Mouse (Mus musculus) lung, adult 2 months (tissue): ENCODE measurements around the gene Ccdc27. TPM values are rescaled to one million over a fixed set of nuclear protein-coding genes. Genes with fewer than 3 reads are reported as not detected.
A peak's percentile ranks its signal among the peaks of the same experiment; 100 is the strongest.

Experiments
- DNase-seq: peaks from one replicate; pipeline ENCODE4 v3.0.0; 2022
- H3K4me1 ChIP-seq: fragments of 200-500 bp; 2 replicates; pipeline ENCODE4 v1.6.1; 2011; ENCODE audit warnings: low read length; ENCODE audit not compliant: control insufficient read depth, insufficient read depth
- H3K4me3 ChIP-seq: fragments of 200-500 bp; replicated peaks from 2 replicates; pipeline ENCODE3; 2011; ENCODE audit warnings: low read depth, mild to moderate bottlenecking, control low read depth, low read length; ENCODE audit errors: extremely low read depth
- CTCF ChIP-seq: fragments of 200-500 bp; IDR thresholded peaks from 2 replicates; pipeline ENCODE4 v1.5.1; 2011; ENCODE audit warnings: mild to moderate bottlenecking, low read length, control low read depth; ENCODE audit not compliant: insufficient read depth
- POLR2A ChIP-seq: fragments of 200-500 bp; IDR thresholded peaks from 2 replicates; pipeline ENCODE4 v1.6.1; 2011; ENCODE audit warnings: low read depth, mild to moderate bottlenecking, control low read depth, low read length, borderline replicate concordance; ENCODE audit errors: extremely low read depth
- WGBS: fragments of 180-500 bp; shearing (Covaris S2); methylation state at CpG from one replicate; pipeline ENCODE4 v1.1.7; 2018; 5-methylcytosine and 5-hydroxymethylcytosine counted together
- polyA plus RNA-seq: library from polyadenylated mRNA; depleted of rRNA; stranded (reverse); fragments of >200 nt; gene quantifications from 2 replicates; pipeline ENCODE4 v1.2.3, GENCODE M21; 2012; rRNA removed

The Ccdc27 gene
- not detected in 2 replicates for polyA plus RNA-seq

DNA sequence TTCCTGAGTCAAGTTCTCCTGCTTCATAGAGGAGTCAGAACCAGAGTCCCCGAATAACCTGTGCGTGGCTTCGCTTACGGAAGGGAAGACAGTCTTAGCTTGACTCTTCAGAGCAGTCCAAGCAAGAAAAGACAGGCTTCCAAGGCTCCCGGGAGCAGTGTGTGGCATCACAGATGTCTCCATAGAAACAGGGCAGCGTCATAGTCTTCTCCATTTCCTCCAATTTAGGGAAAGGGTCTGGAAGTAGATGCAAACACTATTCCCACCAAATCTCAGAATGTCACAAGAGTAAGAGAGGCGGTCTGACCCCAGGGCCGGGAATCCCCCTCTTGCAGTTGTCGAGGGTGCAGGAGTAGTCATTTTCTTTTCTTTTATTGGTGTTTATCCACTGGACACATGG is at the start of gene Ccdc27:
Gene Ccdc27 (minus strand): TSS at position 101 of the 400 bp plus-strand sequence.
- no peak for DNase-seq
- TF ChIP-seq CTCF (no peak), POLR2A (no peak)
- Histone ChIP-seq H3K4me3 (no peak within 1 kb of the TSS), H3K4me1 (no peaks in the 10 kb centered on the region)
- WGBS = 79% methylated on average over 9 of the region's 9 CpGs

DNA sequence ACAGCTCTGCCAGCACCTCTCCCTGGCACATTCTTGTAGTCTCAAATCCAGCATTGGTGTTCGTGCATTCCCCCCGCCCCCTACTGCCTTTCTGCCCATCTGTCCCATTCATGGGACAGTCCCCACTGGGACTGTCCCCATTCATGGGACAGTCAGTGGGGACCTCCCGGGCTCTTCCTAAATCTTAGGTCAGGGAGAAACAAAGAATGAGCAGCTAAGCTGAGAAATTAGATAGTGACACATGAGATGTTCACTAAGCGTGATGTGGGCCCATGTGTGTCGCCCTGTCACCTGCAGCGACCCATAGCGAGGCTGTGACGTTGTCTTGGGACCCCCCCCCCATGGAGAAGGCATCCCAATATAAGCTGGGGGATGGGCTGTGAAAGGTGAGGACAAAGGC is 48.9 kb upstream of the Ccdc27 start:
- no peak for TF ChIP-seq CTCF
- TF ChIP-seq POLR2A = no peak
- Histone ChIP-seq H3K4me1 (no peaks in the 10 kb centered on the region), H3K4me3 (no peak overlapping the region)
- no peak for DNase-seq
- 67% methylated on average over 8 of the region's 8 CpGs for WGBS

DNA sequence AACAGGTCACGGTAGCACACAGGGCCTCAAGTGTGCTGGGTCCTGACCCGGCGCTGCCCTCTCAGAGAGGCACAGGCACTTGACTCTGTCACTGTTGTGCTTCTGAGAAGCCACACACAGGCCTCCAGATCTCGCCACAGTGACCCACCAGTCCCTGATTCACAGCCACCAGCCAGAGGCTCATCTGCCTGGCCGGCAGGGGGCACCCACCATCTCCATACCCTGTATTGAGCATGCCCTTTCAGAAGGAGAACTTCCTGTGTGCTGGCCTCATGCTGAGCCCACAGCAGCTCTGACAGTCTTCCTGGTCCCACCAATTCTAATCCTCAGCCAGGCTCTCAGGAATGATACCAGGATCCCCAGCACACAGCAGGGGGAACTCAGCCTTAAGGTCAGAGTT is 46.7 kb upstream of the Ccdc27 start:
- no peaks in the 10 kb centered on the region for H3K4me1 ChIP-seq
- no peak for DNase-seq
- TF ChIP-seq POLR2A = no peak
- 0 out of 2 replicates have a peak, but pooled peaks have one; percentile 2 for TF ChIP-seq CTCF
- no peak overlapping the region for H3K4me3 ChIP-seq
- 44% methylated on average over 5 of the region's 5 CpGs for WGBS

DNA sequence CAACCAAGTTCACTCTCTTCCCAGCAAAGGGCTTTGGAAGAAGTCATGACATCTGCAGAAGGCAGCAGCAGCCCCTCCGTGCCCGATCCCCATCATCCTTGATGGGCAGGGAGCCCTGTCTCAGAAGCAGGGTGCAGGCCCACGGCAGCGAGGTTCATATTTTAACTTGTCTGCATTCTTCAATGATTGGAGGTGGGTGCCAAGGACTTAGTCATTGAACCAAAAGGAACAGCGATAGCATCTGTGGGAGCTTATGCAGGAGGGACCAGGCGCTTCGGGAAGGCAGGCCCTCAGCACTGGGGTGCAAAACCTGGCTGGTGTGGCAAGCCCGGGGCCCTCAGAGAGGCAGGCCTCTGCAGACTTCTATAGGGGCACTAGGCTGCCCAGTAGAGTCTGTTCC is 44.0 kb upstream of the Ccdc27 start:
- no peak for DNase-seq
- no peak for TF ChIP-seq POLR2A
- TF ChIP-seq CTCF = no peak
- Histone ChIP-seq H3K4me1 (no peaks in the 10 kb centered on the region), H3K4me3 (no peak overlapping the region)
- WGBS = 84% methylated on average over 8 of the region's 8 CpGs

DNA sequence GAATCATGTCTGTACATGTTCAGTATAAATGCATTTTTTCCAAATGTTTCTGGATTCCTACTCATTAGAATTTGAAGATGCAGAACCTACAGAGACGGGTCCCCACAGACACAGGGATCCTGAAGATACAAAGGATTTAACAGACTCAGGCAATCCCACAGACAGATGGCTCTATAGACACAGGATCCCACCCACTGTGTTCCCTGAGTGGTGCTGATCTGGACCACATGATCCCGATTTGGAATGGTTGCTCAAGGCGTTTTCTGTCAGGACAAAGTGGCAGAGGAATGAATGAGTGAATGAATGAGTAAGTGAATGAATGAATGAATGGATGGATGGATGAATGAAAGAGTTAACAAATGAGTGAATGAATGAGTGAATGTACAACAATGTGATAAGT is 43.4 kb upstream of the Ccdc27 start:
- no peak overlapping the region for H3K4me3 ChIP-seq
- 64% methylated on average over 3 of the region's 3 CpGs for WGBS

DNA sequence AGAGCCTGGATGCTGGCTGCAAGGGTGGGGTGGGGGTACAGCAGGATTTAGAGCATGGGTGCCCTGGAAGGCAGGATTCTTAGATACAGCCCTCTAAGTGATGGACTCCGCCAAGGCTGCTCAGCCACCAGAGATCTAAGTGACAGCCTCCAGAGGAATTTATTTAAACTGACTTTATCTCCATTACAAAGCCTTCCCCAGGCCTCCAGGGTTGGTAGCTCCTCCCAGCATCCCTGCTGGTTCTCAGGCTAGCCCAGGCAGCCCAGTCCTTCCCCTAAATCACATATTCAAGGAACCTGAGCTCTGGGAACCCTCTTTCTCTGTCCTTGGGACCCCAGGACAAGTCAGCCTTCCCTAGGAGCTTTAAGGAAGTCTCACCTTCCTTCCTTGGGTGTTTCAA is 39.5 kb upstream of the Ccdc27 start:
- TF ChIP-seq POLR2A = no peak
- no peak for TF ChIP-seq CTCF
- Histone ChIP-seq H3K4me3 (no peak overlapping the region), H3K4me1 (no peaks in the 10 kb centered on the region)
- DNase-seq = no peak
- WGBS = 4% methylated on average over 1 of the region's 1 CpGs

More for the DNA sequence above, 43.4 kb upstream of the Ccdc27 start:
- DNase-seq = no peak
- TF ChIP-seq POLR2A (no peak), CTCF (no peak)
- no peaks in the 10 kb centered on the region for H3K4me1 ChIP-seq

DNA sequence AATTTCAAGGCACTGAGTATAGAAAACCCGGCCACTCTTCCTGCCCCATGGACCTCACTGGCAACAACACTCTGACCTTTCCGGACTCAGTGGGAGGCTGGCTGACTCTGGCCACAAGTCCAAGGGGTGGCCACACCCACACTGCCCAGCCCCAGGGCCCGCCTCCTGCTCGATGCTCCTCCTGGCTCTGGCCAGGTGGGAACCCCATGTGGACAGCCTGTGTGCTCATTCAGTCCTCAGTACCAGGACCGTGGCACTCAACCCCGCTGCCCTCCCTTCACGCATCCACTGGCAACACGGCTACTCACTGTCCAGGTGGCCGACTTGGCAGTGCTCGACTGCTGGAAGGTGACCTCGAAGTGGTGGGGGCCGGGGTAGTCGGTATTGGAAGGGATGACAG is 38.5 kb upstream of the Ccdc27 start:
- no peak for TF ChIP-seq POLR2A
- no peak for TF ChIP-seq CTCF
- 3% methylated on average over 13 of the region's 13 CpGs for WGBS

DNA sequence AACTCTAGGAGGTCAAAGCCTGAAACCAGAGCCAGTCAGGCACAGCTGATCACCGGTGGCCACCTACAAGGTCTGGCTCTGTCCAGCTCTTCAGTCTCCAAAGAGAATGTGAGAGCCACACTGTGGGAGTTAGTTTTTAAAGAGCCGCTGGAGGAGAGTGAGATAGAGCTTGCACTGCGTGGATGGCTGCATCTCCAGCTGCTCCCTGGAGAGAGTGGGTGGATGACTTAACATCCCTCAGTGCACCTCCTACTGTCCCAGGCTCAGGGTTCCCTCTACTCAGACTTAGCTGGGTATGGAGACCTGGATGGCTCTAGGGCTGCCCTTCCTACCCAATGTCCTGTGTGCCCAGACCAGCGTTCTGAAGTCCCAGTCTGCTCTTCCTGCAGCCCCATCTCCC is 37.7 kb upstream of the Ccdc27 start:
- Histone ChIP-seq H3K4me3 (no peak overlapping the region), H3K4me1 (no peaks in the 10 kb centered on the region)
- DNase-seq = no peak
- 42% methylated on average over 4 of the region's 4 CpGs for WGBS
- TF ChIP-seq CTCF (no peak), POLR2A (no peak)

More for the DNA sequence above, 38.5 kb upstream of the Ccdc27 start:
- no peak overlapping the region for H3K4me3 ChIP-seq
- DNase-seq = no peak
- no peaks in the 10 kb centered on the region for H3K4me1 ChIP-seq

DNA sequence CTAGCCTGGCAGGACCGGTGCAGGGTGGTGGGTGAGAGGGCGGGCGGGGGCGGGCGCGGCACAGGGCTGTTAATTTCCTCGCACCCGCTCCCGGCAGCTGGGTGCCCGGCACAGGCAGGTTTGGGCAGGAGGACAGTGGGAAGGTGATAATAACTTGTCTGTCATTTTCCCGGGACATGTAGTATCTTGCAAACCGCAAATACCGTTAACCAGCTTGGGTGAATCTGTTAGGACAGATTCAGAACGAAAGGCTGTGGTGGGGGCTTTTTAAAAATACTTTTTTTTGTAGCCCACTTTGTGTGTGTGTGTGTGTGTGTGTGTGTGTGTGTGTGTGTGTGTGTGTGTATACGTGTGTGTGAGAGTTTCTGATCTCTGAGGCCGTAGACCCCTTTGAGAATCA is 29.5 kb upstream of the Ccdc27 start:
- TF ChIP-seq CTCF (no peak), POLR2A (no peak)
- 11% methylated on average over 16 of the region's 16 CpGs for WGBS
- Histone ChIP-seq H3K4me3 (no peak overlapping the region), H3K4me1 (no peaks in the 10 kb centered on the region)
- DNase-seq = no peak

DNA sequence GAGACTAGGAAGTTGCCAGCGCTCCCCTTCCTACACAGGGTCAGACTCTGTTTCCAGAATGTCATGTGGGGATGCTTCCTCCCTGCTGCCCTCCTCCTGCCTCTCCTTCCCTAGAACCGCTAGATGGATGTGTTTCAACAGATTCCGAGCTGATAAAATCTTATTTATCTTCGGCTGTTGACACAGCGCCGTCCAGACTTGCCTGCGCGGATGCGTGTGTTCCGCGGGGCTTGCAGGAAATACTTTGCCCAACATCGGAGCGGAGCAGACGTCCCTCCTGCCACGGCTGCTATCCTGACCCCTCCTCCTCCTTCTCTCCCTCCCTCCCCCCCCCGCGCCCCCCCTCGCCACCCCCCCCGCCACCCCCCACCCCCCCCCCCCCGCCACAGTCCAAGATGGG is 29.0 kb upstream of the Ccdc27 start:
- TF ChIP-seq CTCF (no peak), POLR2A (no peak)
- DNase-seq = no peak
- Histone ChIP-seq H3K4me1 (no peaks in the 10 kb centered on the region), H3K4me3 (no peak overlapping the region)
- WGBS = 1% methylated on average over 15 of the region's 20 CpGs
